Comparison of ENCODE assay signal across 9 mouse cellular contexts in the genomic region with DNA sequence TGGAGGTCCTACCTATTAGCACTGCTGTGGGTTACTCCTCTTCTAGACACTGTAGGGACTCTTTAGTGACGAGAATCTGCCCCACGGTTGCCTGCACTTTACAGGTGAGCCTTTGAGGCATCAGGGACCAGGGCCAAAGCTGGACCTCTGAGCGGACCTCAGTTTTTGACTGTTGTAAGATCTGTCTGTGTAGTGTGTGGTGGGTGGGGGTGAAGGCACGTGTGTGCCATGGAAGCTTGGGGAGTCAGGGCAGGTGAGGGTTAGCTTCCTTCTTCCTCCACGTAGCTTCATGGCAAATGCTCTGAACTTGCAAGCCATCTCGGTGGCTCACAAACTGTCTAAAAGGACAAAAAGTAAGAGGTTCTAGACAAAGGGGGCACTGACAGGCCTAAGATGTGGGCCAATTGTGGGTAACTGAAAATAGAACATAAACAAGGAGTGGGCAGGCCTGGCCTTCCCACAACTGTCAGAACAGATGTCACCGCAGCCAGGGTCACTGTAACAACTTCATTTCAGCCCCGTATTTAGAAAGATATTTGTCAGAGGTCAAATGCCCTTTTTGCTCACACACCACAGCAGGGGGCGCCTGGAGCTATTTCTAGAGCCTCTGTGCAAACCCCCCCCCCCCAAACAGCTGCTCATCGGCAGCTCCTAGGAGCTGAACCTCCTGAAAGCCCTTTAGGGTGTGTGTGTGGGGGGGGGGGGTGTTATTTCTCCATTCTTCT.
DNase-seq lines count a peak whose midpoint lies in the region.
"Had no signal": no experiment of that assay in that cellular context is flagged by ENCODE, and none has a peak within 500 bp of the region (broad histone marks: within the 10 kb centered on the region; RNA-seq: fewer than 3 reads in every experiment).

No protein-coding gene starts in this region.

- peak; percentile 67 for DNase-seq in embryo, embryonic 10.5 days (ENCODE audit: low spot score)
- no peak for DNase-seq in embryo, embryonic 9.5 days (ENCODE audit: extremely low spot score)
- peak; percentile 41 for DNase-seq in left cerebral cortex, postnatal 4 days
- no peak for DNase-seq in left cerebral cortex, adult 18-20 months (ENCODE audit: low spot score in 2 of 2)
- peak; percentile 65 for DNase-seq in R1 (ENCODE audit: low read depth, low spot score)
- peak; percentile 38 for DNase-seq in induced T-regulatory cell, adult 2 months (ENCODE audit: low read depth)
- DNase-seq in urinary bladder, adult 18-20 months (ENCODE audit: low spot score in 2 of 2) = no peak
- no peak for DNase-seq in Muller cell, postnatal 12 days (ENCODE audit: inconsistent ontology term)
- DNase-seq: liver, embryonic 13.5 days had no signal

- intact Hi-C loops in left cerebral cortex, postnatal 4 days (cut with DNase I) = no loop called here

Comparison
In these comparisons a context has a peak if more than half of its experiments do, and no peak if none do; other contexts are left out.
1. DNase-seq: peak in embryo, embryonic 10.5 days (single experiment), left cerebral cortex, postnatal 4 days (single experiment), R1 (single experiment) and induced T-regulatory cell, adult 2 months (single experiment); none in embryo, embryonic 9.5 days (single experiment), left cerebral cortex, adult 18-20 months (0 of 2), urinary bladder, adult 18-20 months (0 of 2) and Muller cell, postnatal 12 days (single experiment).